Mouse (Mus musculus): ENCODE data around the gene Traf3ip1. TPM values are rescaled to one million over a fixed set of nuclear protein-coding genes. Genes with fewer than 3 reads are reported as not detected.

The Traf3ip1 gene
- polyA plus RNA-seq, 1 experiment from 2014 or later, result 7.9 TPM

GRCm38 (mm10) chr1:91543974-91544373, 49.5 kb downstream of the Traf3ip1 start:
- DNase-seq (ENCODE audit: low spot score) (no peak), ATAC-seq (ENCODE audit: insufficient read depth, low FRiP score, low TSS enrichment) (no peak)
- H3K4me2 ChIP-seq (ENCODE audit: low read depth), result no peak overlapping the region
- peaks cover 6% of the 10 kb centered on the region; the same call in 1 of the 2 replicates for H3K27me3 ChIP-seq (ENCODE audit: control insufficient read depth, insufficient read depth, low read length)
- H3K27ac ChIP-seq (ENCODE audit: low read depth, low read length), result no peak overlapping the region
- WGBS, result 85% methylated on average over 4 of the region's 4 CpGs
- H3K36me3 ChIP-seq (ENCODE audit: control insufficient read depth, insufficient read depth, low read length), result no peaks in the 10 kb centered on the region; the same call in 1 of the 2 replicates
- no peak overlapping the region for H3K9ac ChIP-seq (ENCODE audit: low read length)
- no peaks in the 10 kb centered on the region for H3K9me3 ChIP-seq (ENCODE audit: control insufficient read depth, low read length)
- H3K4me1 ChIP-seq (ENCODE audit: control insufficient read depth, insufficient read depth, low read length), result peaks cover 15% of the 10 kb centered on the region
- H3K4me3 ChIP-seq (ENCODE audit: low read depth, low read length), result no peak overlapping the region

DNA sequence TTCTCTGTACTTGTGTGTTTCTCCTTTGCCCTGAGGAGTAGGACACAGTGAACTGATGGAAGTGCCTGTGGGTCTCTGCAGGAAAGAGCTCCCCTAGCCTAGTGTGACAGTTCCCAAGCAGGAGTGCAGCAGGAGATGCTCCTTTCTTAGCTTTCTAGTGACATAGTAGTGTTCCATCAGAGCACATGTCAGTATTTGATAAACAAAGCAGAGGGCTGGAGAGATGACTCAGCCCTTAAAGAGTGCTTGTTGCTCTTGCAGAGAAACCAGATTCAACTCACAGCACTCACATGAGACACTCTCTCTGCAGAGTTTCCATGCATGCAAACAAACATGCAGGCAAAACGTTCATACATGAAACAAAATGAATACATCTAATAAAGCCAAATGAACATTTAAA, 50.8 kb downstream of the Traf3ip1 start:
- Histone ChIP-seq H3K4me2 (ENCODE audit: low read depth) (no peak overlapping the region), H3K4me1 (ENCODE audit: control insufficient read depth, insufficient read depth, low read length) (peaks cover 10% of the 10 kb centered on the region), H3K9me3 (ENCODE audit: control insufficient read depth, low read length) (no peaks in the 10 kb centered on the region), H3K27me3 (ENCODE audit: control insufficient read depth, insufficient read depth, low read length) (no peaks in the 10 kb centered on the region), H3K4me3 (ENCODE audit: low read depth, low read length) (no peak overlapping the region), H3K27ac (ENCODE audit: low read depth, low read length) (no peak overlapping the region), H3K36me3 (ENCODE audit: control insufficient read depth, insufficient read depth, low read length) (no peaks in the 10 kb centered on the region; the same call in 1 of the 2 replicates), H3K9ac (ENCODE audit: low read length) (no peak overlapping the region)
- WGBS, result 79% methylated on average over 1 of the region's 1 CpGs
- no peak for DNase-seq (ENCODE audit: low spot score)
- ATAC-seq (ENCODE audit: insufficient read depth, low FRiP score, low TSS enrichment), result no peak

DNA sequence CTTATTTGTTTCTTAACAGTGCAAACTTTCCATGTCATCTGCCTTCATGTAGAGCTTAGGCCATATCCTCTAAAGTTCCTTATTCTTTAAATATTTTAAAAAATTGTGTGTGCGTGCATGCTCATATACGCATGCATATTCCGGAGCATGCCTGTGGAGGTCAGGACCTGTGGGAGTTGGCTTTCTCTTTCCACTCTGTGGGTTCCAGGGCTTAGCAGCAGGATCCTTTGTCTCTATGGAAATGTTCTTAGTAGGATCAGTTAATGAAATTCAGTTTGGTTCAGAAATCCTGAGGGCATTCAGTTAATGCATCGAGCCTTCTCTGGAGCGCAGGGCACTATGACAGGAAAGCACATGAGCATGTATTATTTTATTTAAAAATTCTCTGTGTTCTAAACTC, 53.1 kb downstream of the Traf3ip1 start:
- no peaks in the 10 kb centered on the region for H3K9me3 ChIP-seq (ENCODE audit: control insufficient read depth, low read length)
- DNase-seq (ENCODE audit: low spot score), result peak; percentile 26
- H3K9ac ChIP-seq (ENCODE audit: low read length), result no peak overlapping the region
- no peaks in the 10 kb centered on the region; the same call in 1 of the 2 replicates for H3K4me1 ChIP-seq (ENCODE audit: control insufficient read depth, insufficient read depth, low read length)
- no peaks in the 10 kb centered on the region for H3K27me3 ChIP-seq (ENCODE audit: control insufficient read depth, insufficient read depth, low read length)
- H3K27ac ChIP-seq (ENCODE audit: low read depth, low read length), result no peak overlapping the region
- H3K4me2 ChIP-seq (ENCODE audit: low read depth), result no peak overlapping the region
- no peaks in the 10 kb centered on the region; the same call in 1 of the 2 replicates for H3K36me3 ChIP-seq (ENCODE audit: control insufficient read depth, insufficient read depth, low read length)
- WGBS, result 69% methylated on average over 5 of the region's 5 CpGs
- no peak for ATAC-seq (ENCODE audit: insufficient read depth, low FRiP score, low TSS enrichment)
- H3K4me3 ChIP-seq (ENCODE audit: low read depth, low read length), result no peak overlapping the region

- H3K9ac ChIP-seq (ENCODE audit: low read length), result no peak overlapping the region
- H3K36me3 ChIP-seq (ENCODE audit: control insufficient read depth, insufficient read depth, low read length), result no peaks in the 10 kb centered on the region; the same call in 1 of the 2 replicates
- 80% methylated on average over 2 of the region's 2 CpGs for WGBS
- no peak overlapping the region for H3K4me3 ChIP-seq (ENCODE audit: low read depth, low read length)
- no peak overlapping the region for H3K4me2 ChIP-seq (ENCODE audit: low read depth)
- no peak overlapping the region for H3K27ac ChIP-seq (ENCODE audit: low read depth, low read length)
- H3K9me3 ChIP-seq (ENCODE audit: control insufficient read depth, low read length), result no peaks in the 10 kb centered on the region
- ATAC-seq (ENCODE audit: insufficient read depth, low FRiP score, low TSS enrichment) (no peak), DNase-seq (ENCODE audit: low spot score) (no peak)
- no peaks in the 10 kb centered on the region; the same call in 1 of the 2 replicates for H3K4me1 ChIP-seq (ENCODE audit: control insufficient read depth, insufficient read depth, low read length)
- no peaks in the 10 kb centered on the region for H3K27me3 ChIP-seq (ENCODE audit: control insufficient read depth, insufficient read depth, low read length)
Measured at GRCm38 (mm10) chr1:91549073-91549472, 54.6 kb downstream of the Traf3ip1 start.

- Histone ChIP-seq H3K9ac (ENCODE audit: low read length) (no peak overlapping the region), H3K27ac (ENCODE audit: low read depth, low read length) (no peak overlapping the region), H3K9me3 (ENCODE audit: control insufficient read depth, low read length) (no peaks in the 10 kb centered on the region), H3K4me1 (ENCODE audit: control insufficient read depth, insufficient read depth, low read length) (no peaks in the 10 kb centered on the region), H3K27me3 (ENCODE audit: control insufficient read depth, insufficient read depth, low read length) (no peaks in the 10 kb centered on the region), H3K36me3 (ENCODE audit: control insufficient read depth, insufficient read depth, low read length) (no peaks in the 10 kb centered on the region), H3K4me2 (ENCODE audit: low read depth) (no peak overlapping the region), H3K4me3 (ENCODE audit: low read depth, low read length) (no peak overlapping the region)
- DNase-seq (ENCODE audit: low spot score) (no peak), ATAC-seq (ENCODE audit: insufficient read depth, low FRiP score, low TSS enrichment) (no peak)
- WGBS, result 57% methylated on average over 2 of the region's 2 CpGs
Measured at GRCm38 (mm10) chr1:91557099-91557498, 62.7 kb downstream of the Traf3ip1 start.

- Histone ChIP-seq H3K27me3 (ENCODE audit: control insufficient read depth, insufficient read depth, low read length) (no peaks in the 10 kb centered on the region), H3K4me3 (ENCODE audit: low read depth, low read length) (no peak overlapping the region), H3K4me2 (ENCODE audit: low read depth) (no peak overlapping the region), H3K9me3 (ENCODE audit: control insufficient read depth, low read length) (no peaks in the 10 kb centered on the region), H3K4me1 (ENCODE audit: control insufficient read depth, insufficient read depth, low read length) (no peaks in the 10 kb centered on the region), H3K27ac (ENCODE audit: low read depth, low read length) (no peak overlapping the region), H3K36me3 (ENCODE audit: control insufficient read depth, insufficient read depth, low read length) (no peaks in the 10 kb centered on the region), H3K9ac (ENCODE audit: low read length) (no peak overlapping the region)
- DNase-seq (ENCODE audit: low spot score), result no peak
- 87% methylated on average over 6 of the region's 6 CpGs for WGBS
- no peak for ATAC-seq (ENCODE audit: insufficient read depth, low FRiP score, low TSS enrichment)
Measured at GRCm38 (mm10) chr1:91561226-91561625, 66.8 kb downstream of the Traf3ip1 start.

DNA sequence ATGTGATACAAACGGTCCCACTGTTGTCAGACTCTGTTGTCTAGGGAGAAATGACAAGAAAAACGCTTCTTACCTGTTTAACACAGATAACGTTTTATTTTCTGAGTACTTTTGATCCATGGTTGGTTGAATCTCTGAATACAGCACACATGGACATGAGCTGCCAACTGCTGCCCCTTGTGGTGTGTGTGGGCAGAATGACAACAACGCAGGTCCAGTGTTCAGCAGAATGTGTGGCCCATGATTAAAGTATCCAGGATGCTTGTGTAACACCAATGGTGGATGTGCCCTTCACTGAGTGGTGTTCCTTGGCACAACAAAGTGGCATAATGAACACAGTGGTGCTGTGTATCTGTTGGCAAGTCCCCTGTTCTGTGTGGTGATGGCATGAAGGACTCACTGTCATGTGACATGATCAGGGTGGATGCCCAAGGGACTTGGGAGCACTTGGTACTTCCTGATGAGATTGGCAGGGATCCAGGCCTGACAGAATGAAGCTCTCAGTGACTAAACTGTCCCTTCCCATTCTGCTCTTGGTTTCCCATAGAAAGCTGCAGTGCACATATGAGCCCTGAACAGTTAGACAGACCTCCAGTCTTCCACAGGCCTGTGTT, 68.6 kb downstream of the Traf3ip1 start:
- Histone ChIP-seq H3K4me2 (ENCODE audit: low read depth) (no peak overlapping the region), H3K4me1 (ENCODE audit: control insufficient read depth, insufficient read depth, low read length) (no peaks in the 10 kb centered on the region), H3K9me3 (ENCODE audit: control insufficient read depth, low read length) (no peaks in the 10 kb centered on the region), H3K4me3 (ENCODE audit: low read depth, low read length) (no peak overlapping the region), H3K27me3 (ENCODE audit: control insufficient read depth, insufficient read depth, low read length) (no peaks in the 10 kb centered on the region), H3K36me3 (ENCODE audit: control insufficient read depth, insufficient read depth, low read length) (no peaks in the 10 kb centered on the region), H3K27ac (ENCODE audit: low read depth, low read length) (no peak overlapping the region), H3K9ac (ENCODE audit: low read length) (no peak overlapping the region)
- WGBS, result 88% methylated on average over 4 of the region's 4 CpGs
- ATAC-seq (ENCODE audit: insufficient read depth, low FRiP score, low TSS enrichment), result no peak
- DNase-seq (ENCODE audit: low spot score), result no peak

DNA sequence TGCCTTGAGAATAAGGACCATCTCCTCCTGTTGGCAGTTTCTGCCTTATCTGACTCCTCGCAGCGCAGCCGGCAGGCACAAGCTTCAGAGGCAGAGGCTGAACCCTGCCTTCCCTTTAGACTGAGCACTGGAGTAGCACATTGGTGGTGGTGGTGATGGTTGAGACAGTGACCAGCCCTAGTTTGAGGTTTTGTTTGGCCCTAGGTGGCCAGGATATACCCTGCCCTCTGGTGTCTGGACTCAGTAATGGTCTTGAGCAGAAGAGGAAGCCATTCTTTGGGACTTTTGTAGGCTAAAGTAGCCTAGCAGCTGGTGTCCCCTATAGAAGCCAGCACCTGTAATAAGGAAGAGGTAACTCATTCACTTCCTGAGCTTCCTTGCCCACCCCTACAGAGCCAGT, 69.6 kb downstream of the Traf3ip1 start:
- Histone ChIP-seq H3K4me3 (ENCODE audit: low read depth, low read length) (no peak overlapping the region), H3K4me1 (ENCODE audit: control insufficient read depth, insufficient read depth, low read length) (no peaks in the 10 kb centered on the region), H3K9me3 (ENCODE audit: control insufficient read depth, low read length) (no peaks in the 10 kb centered on the region), H3K4me2 (ENCODE audit: low read depth) (no peak overlapping the region), H3K27ac (ENCODE audit: low read depth, low read length) (no peak overlapping the region), H3K9ac (ENCODE audit: low read length) (no peak overlapping the region), H3K27me3 (ENCODE audit: control insufficient read depth, insufficient read depth, low read length) (no peaks in the 10 kb centered on the region), H3K36me3 (ENCODE audit: control insufficient read depth, insufficient read depth, low read length) (no peaks in the 10 kb centered on the region)
- WGBS, result 79% methylated on average over 3 of the region's 3 CpGs
- DNase-seq (ENCODE audit: low spot score) (no peak), ATAC-seq (ENCODE audit: insufficient read depth, low FRiP score, low TSS enrichment) (no peak)

DNA sequence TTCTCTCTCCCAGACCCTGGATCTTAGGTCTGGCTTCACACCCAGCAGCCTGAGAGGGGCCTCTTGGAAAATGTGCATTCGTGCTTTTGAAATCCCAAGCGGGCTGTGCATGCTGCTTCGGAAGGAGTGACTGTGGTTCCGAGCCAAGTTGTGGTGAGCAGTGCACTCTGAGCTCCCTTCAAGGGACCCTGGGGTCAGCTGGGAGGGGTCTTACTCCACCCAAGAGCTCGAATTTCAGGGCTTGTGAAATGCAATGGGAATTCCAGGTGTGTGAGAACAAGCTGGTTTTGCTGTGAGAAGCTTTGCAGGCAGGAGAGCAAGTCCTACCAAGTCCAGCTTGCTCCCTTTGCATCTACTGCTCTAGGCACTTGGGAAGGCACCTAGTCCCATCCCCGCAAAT, 70.2 kb downstream of the Traf3ip1 start:
- WGBS, result 61% methylated on average over 6 of the region's 6 CpGs
- ATAC-seq (ENCODE audit: insufficient read depth, low FRiP score, low TSS enrichment) (no peak), DNase-seq (ENCODE audit: low spot score) (no peak)
- no peaks in the 10 kb centered on the region for H3K4me1 ChIP-seq (ENCODE audit: control insufficient read depth, insufficient read depth, low read length)
- H3K27me3 ChIP-seq (ENCODE audit: control insufficient read depth, insufficient read depth, low read length), result no peaks in the 10 kb centered on the region
- no peak overlapping the region for H3K27ac ChIP-seq (ENCODE audit: low read depth, low read length)
- no peaks in the 10 kb centered on the region for H3K9me3 ChIP-seq (ENCODE audit: control insufficient read depth, low read length)
- H3K4me2 ChIP-seq (ENCODE audit: low read depth), result no peak overlapping the region
- H3K4me3 ChIP-seq (ENCODE audit: low read depth, low read length), result no peak overlapping the region
- H3K9ac ChIP-seq (ENCODE audit: low read length), result no peak overlapping the region
- no peaks in the 10 kb centered on the region for H3K36me3 ChIP-seq (ENCODE audit: control insufficient read depth, insufficient read depth, low read length)

Data from neural tube, embryonic 11.5 days (tissue).